Mouse (Mus musculus): Measurements from ENCODE around the gene Hmgcl. TPM values are rescaled to one million over a fixed set of nuclear protein-coding genes. Genes with fewer than 3 reads are reported as not detected.

Gene Hmgcl
- polyA plus RNA-seq, 1 experiment = 76.6 TPM

DNA sequence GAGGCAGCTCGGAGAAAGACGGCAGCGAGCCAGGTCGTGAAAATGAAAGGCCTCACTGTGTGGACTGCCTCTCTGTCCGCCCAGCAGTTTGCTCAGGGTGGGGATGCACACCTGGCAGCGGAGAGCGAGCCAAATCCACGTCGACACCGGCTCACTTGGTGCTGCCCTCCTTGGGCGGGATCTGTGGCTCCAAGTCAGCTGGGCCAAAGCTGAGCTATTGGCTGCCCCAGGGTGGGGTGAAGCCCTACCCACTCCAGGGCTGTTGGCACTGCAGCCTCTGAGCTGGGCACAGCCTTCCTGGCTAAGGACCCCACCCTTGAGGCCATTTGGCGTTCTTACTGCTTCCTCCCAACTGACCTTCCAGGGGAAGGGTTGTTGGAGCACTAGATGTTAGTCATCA is 18.2 kb downstream of the Hmgcl start:
- H3K36me3 ChIP-seq (ENCODE audit: control insufficient read depth, insufficient read depth, low read length) = peaks cover 53% of the 10 kb centered on the region
- peak overlapping the region; percentile 91 for H3K27ac ChIP-seq (ENCODE audit: insufficient read depth, low read depth, low read length)
- no peak for TF ChIP-seq CTCF (IDR thresholded peaks at IDR 0.05; ENCODE audit: extremely low read depth, insufficient read length, insufficient replicate concordance, low read depth, low read length)
- peak; percentile 89 for TF ChIP-seq POLR2A (IDR thresholded peaks at IDR 0.05; ENCODE audit: low read depth, low read length)
- H3K4me1 ChIP-seq (ENCODE audit: control insufficient read depth, insufficient read depth, insufficient read length, low read length) = peaks cover 6% of the 10 kb centered on the region
- H3K27me3 ChIP-seq (ENCODE audit: control insufficient read depth, insufficient read depth, low read length) = no peaks in the 10 kb centered on the region
- 1% methylated on average over 12 of the region's 12 CpGs for WGBS
- peak overlapping the region; percentile 73 for H3K4me3 ChIP-seq (ENCODE audit: low read depth, low read length)

DNA sequence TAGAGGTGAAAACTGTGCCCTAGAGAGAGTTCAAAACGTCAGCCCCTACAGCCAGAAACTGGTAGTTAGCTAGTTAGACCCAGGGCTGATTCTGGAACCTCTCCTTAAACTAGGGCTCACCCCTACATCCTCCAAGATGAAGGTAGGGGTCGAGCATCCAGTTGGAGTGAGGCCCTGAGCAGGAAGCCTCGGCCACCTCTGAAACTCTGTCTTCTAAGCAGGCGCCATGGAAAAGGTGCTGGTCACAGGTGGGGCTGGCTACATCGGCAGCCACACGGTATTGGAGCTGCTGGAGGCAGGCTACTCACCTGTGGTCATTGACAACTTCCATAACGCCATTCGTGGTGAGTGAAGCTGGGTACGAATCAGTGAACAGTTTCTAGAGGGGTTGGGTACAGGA is 18.9 kb downstream of the Hmgcl start:
- Histone ChIP-seq H3K4me1 (ENCODE audit: control insufficient read depth, insufficient read depth, insufficient read length, low read length) (peaks cover 6% of the 10 kb centered on the region), H3K4me3 (ENCODE audit: low read depth, low read length) (peak overlapping the region; percentile 32), H3K36me3 (ENCODE audit: control insufficient read depth, insufficient read depth, low read length) (peaks cover 53% of the 10 kb centered on the region), H3K27ac (ENCODE audit: insufficient read depth, low read depth, low read length) (peak overlapping the region; percentile 83), H3K27me3 (ENCODE audit: control insufficient read depth, insufficient read depth, low read length) (no peaks in the 10 kb centered on the region)
- WGBS = 60% methylated on average over 9 of the region's 9 CpGs
- TF ChIP-seq POLR2A (IDR thresholded peaks at IDR 0.05; ENCODE audit: low read depth, low read length) (no peak), CTCF (IDR thresholded peaks at IDR 0.05; ENCODE audit: extremely low read depth, insufficient read length, insufficient replicate concordance, low read depth, low read length) (no peak)

GRCm38 (mm10) chr4:135966283-135966682 is 20.0 kb downstream of the Hmgcl start:
- no peak overlapping the region for H3K4me3 ChIP-seq (ENCODE audit: low read depth, low read length)
- WGBS = 90% methylated on average over 16 of the region's 16 CpGs
- peaks cover 55% of the 10 kb centered on the region for H3K36me3 ChIP-seq (ENCODE audit: control insufficient read depth, insufficient read depth, low read length)

DNA sequence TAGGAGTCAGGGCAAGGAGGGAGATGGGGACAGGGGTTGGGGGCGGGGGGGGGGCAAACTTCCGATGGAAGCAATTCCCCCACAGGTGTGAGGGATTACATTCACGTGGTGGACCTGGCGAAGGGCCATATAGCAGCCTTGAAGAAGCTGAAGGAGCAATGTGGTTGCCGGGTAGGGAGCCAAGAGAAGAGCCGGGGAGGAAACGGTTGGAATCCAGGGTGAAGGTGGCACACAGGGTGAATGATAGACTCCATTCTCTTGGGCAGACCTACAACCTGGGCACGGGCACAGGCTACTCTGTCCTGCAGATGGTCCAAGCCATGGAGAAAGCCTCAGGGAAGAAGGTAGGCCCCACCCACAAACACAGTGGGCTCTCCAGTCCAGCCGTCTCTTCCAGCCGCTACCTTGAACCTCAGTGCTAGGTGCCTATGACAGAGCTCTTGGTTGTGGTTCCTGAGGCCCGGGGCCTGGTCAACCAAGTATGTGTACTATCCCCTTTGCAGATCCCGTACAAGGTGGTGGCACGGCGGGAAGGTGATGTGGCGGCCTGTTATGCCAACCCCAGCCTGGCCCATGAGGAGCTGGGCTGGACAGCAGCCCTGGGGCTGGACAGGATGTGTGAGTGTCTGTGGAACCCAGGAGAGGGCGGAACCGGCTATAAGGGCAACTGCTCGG is 21.0 kb downstream of the Hmgcl start:
- no peak overlapping the region for H3K4me3 ChIP-seq (ENCODE audit: low read depth, low read length)
- H3K4me1 ChIP-seq (ENCODE audit: control insufficient read depth, insufficient read depth, insufficient read length, low read length) = peaks cover 10% of the 10 kb centered on the region
- WGBS = 81% methylated on average over 18 of the region's 18 CpGs
- H3K27me3 ChIP-seq (ENCODE audit: control insufficient read depth, insufficient read depth, low read length) = no peaks in the 10 kb centered on the region
- no peak for TF ChIP-seq CTCF (IDR thresholded peaks at IDR 0.05; ENCODE audit: extremely low read depth, insufficient read length, insufficient replicate concordance, low read depth, low read length)
- TF ChIP-seq POLR2A (IDR thresholded peaks at IDR 0.05; ENCODE audit: low read depth, low read length) = no peak
- peaks cover 48% of the 10 kb centered on the region for H3K36me3 ChIP-seq (ENCODE audit: control insufficient read depth, insufficient read depth, low read length)
- no peak overlapping the region for H3K27ac ChIP-seq (ENCODE audit: insufficient read depth, low read depth, low read length)

More at GRCm38 (mm10) chr4:135966283-135966682, 20.0 kb downstream of the Hmgcl start:
- Histone ChIP-seq H3K4me1 (ENCODE audit: control insufficient read depth, insufficient read depth, insufficient read length, low read length) (peaks cover 6% of the 10 kb centered on the region), H3K27me3 (ENCODE audit: control insufficient read depth, insufficient read depth, low read length) (no peaks in the 10 kb centered on the region), H3K27ac (ENCODE audit: insufficient read depth, low read depth, low read length) (no peak overlapping the region)
- TF ChIP-seq CTCF (IDR thresholded peaks at IDR 0.05; ENCODE audit: extremely low read depth, insufficient read length, insufficient replicate concordance, low read depth, low read length) (no peak), POLR2A (IDR thresholded peaks at IDR 0.05; ENCODE audit: low read depth, low read length) (no peak)

DNA sequence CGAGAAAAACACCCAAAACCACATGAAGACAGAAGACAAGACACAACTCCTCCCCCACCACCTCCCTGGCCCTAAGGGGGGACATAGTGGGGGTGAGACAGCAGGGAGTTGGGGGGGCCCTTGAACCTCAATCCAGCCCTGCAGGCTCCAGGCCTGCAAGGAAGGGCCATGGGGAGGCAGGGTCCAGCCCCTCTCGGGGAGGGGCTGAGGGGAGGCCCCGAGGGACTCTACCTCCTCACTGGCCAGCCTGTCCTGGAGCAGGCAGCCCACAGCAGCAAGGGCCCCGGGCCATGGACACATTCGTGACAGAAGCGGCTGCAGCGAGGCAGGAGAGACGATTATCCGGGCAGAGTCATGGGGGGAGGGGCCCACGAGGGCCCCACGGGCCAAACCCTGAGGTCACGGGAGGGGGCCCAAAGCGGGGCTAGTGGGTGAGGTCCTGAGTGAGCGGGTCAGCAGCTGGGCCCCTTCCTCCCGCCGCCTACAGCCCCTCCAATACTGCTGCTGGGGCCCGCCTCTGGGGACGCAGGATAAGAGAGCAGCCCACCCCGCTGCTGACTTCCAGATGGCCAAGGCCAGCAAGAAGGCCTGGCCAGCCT is 22.1 kb downstream of the Hmgcl start:
- 82% methylated on average over 19 of the region's 19 CpGs for WGBS

GRCm38 (mm10) chr4:135969070-135969750 is 23.0 kb downstream of the Hmgcl start:
- WGBS = 75% methylated on average over 13 of the region's 13 CpGs
- no peak for TF ChIP-seq POLR2A (IDR thresholded peaks at IDR 0.05; ENCODE audit: low read depth, low read length)
- Histone ChIP-seq H3K27ac (ENCODE audit: insufficient read depth, low read depth, low read length) (no peak overlapping the region), H3K4me1 (ENCODE audit: control insufficient read depth, insufficient read depth, insufficient read length, low read length) (peaks cover 23% of the 10 kb centered on the region), H3K36me3 (ENCODE audit: control insufficient read depth, insufficient read depth, low read length) (peaks cover 48% of the 10 kb centered on the region), H3K27me3 (ENCODE audit: control insufficient read depth, insufficient read depth, low read length) (no peaks in the 10 kb centered on the region), H3K4me3 (ENCODE audit: low read depth, low read length) (no peak overlapping the region)

More for the DNA sequence above, 22.1 kb downstream of the Hmgcl start:
- peaks cover 16% of the 10 kb centered on the region for H3K4me1 ChIP-seq (ENCODE audit: control insufficient read depth, insufficient read depth, insufficient read length, low read length)
- H3K36me3 ChIP-seq (ENCODE audit: control insufficient read depth, insufficient read depth, low read length) = peaks cover 48% of the 10 kb centered on the region
- no peaks in the 10 kb centered on the region for H3K27me3 ChIP-seq (ENCODE audit: control insufficient read depth, insufficient read depth, low read length)
- H3K27ac ChIP-seq (ENCODE audit: insufficient read depth, low read depth, low read length) = no peak overlapping the region
- TF ChIP-seq POLR2A (IDR thresholded peaks at IDR 0.05; ENCODE audit: low read depth, low read length) = no peak
- no peak overlapping the region for H3K4me3 ChIP-seq (ENCODE audit: low read depth, low read length)

GRCm38 (mm10) chr4:135970585-135970984 is 24.3 kb downstream of the Hmgcl start:
- no peak overlapping the region for H3K4me3 ChIP-seq (ENCODE audit: low read depth, low read length)

More at GRCm38 (mm10) chr4:135970585-135970984, 24.3 kb downstream of the Hmgcl start:
- TF ChIP-seq POLR2A (IDR thresholded peaks at IDR 0.05; ENCODE audit: low read depth, low read length) (no peak), CTCF (IDR thresholded peaks at IDR 0.05; ENCODE audit: extremely low read depth, insufficient read length, insufficient replicate concordance, low read depth, low read length) (no peak)
- H3K4me1 ChIP-seq (ENCODE audit: control insufficient read depth, insufficient read depth, insufficient read length, low read length) = peaks cover 18% of the 10 kb centered on the region
- no peak overlapping the region for H3K27ac ChIP-seq (ENCODE audit: insufficient read depth, low read depth, low read length)
- WGBS = 90% methylated on average over 11 of the region's 11 CpGs
- no peaks in the 10 kb centered on the region for H3K27me3 ChIP-seq (ENCODE audit: control insufficient read depth, insufficient read depth, low read length)
- H3K36me3 ChIP-seq (ENCODE audit: control insufficient read depth, insufficient read depth, low read length) = peaks cover 54% of the 10 kb centered on the region
